Comparison of ENCODE assay signal across 23 mouse cellular contexts in the genomic region with DNA sequence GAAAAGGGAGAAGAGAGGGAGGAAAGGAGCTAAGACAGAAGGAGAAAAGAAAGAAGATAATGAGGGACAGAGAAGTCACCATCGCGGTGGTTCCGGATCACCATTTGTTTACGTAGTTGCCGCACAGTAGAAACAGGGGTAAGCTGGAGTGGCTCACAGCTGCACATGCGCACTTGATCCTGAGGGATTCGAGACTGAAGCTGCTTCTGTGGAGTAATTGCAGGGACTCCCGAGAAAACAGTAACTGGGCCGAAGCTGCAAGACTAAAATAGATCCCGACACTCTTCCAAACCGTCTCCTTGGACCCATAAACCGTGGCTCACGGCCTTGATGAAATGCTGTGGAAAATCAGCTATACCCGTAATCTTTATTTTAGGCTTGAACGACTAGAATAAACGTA. TPM values are rescaled to one million over a fixed set of nuclear protein-coding genes. Genes with fewer than 3 reads are reported as not detected.
DNase-seq lines count a peak whose midpoint lies in the region; ATAC-seq and TF ChIP-seq lines count a peak whose summit lies in the region.
"Had no signal": no experiment of that assay in that cellular context is flagged by ENCODE, and none has a peak within 500 bp of the region (broad histone marks: within the 10 kb centered on the region; RNA-seq: fewer than 3 reads in every experiment).

No protein-coding gene starts in this region.

- TF ChIP-seq CTCF in hindbrain, postnatal 0 days (IDR thresholded peaks at IDR 0.05; ENCODE audit: low read depth): no peak

- no peaks in the 10 kb centered on the region for H3K36me3 ChIP-seq in hindbrain, postnatal 0 days (ENCODE audit: insufficient read depth, low read length)
- no peaks in the 10 kb centered on the region for H3K36me3 ChIP-seq in hindbrain, embryonic 14.5 days (replicated peaks; ENCODE audit: control insufficient read depth, insufficient read depth)
- H3K36me3 ChIP-seq: embryonic facial prominence, embryonic 15.5 days; forebrain, embryonic 15.5 days; heart, embryonic 10.5 days; hindbrain, embryonic 13.5 days had no signal

- H3K27ac ChIP-seq in hindbrain, postnatal 0 days: no peak overlapping the region
- no peak overlapping the region for H3K27ac ChIP-seq in hindbrain, embryonic 14.5 days
- H3K27ac ChIP-seq in brown adipose tissue, adult 24 weeks (replicated peaks; ENCODE audit: low read depth, low read length): peak overlapping the region; percentile 96
- H3K27ac ChIP-seq: embryonic facial prominence, embryonic 15.5 days; forebrain, embryonic 15.5 days; heart, embryonic 10.5 days; hindbrain, embryonic 13.5 days had no signal

- H3K4me3 ChIP-seq in hindbrain, postnatal 0 days (ENCODE audit: low read length): no peak overlapping the region
- no peak overlapping the region for H3K4me3 ChIP-seq in hindbrain, embryonic 14.5 days (replicated peaks; ENCODE audit: low read length)
- 0 out of 2 replicates have a peak overlapping the region, but pooled peaks have one; percentile 25 for H3K4me3 ChIP-seq in brown adipose tissue, adult 24 weeks (ENCODE audit: insufficient read depth, low read depth, low read length)
- H3K4me3 ChIP-seq: embryonic facial prominence, embryonic 15.5 days; forebrain, embryonic 15.5 days; heart, embryonic 10.5 days; hindbrain, embryonic 13.5 days had no signal

- no peak for DNase-seq in frontal cortex, adult 2 months (ENCODE audit: extremely low spot score in 1 of 2, low spot score in 1 of 2)
- DNase-seq in hindbrain, postnatal 0 days (ENCODE audit: low spot score): peak; percentile 15
- DNase-seq in hindbrain, embryonic 14.5 days (ENCODE audit: low spot score): no peak
- DNase-seq in layer of hippocampus, adult 9-11 months: no peak
- DNase-seq: adrenal gland, adult 2 months; cerebellum, adult 11 months; cerebellum, adult 8-10 months; cerebellum, postnatal 14 days; embryo, embryonic 11 days; heart, postnatal 10 days; kidney, adult 2 months had no signal

- WGBS in hindbrain, postnatal 0 days: 91% methylated on average over 16 of the region's 16 CpGs
- 92% methylated on average over 16 of the region's 16 CpGs for WGBS in hindbrain, embryonic 14.5 days

- peak; percentile 76 for ATAC-seq in frontal cortex, adult (ENCODE audit: low TSS enrichment)
- ATAC-seq in hindbrain, postnatal 0 days: no peak
- ATAC-seq in hindbrain, embryonic 14.5 days (ENCODE audit: low FRiP score): no peak
- ATAC-seq in erythroblast, adult 5-6 weeks (replicated peaks; ENCODE audit: low FRiP score, poor library complexity, severe bottlenecking): no peak
- ATAC-seq: forebrain, embryonic 15.5 days; intestine, embryonic 16.5 days; Patski had no signal

- H3K9me3 ChIP-seq in hindbrain, postnatal 0 days (ENCODE audit: low read length): no peaks in the 10 kb centered on the region
- H3K9me3 ChIP-seq in hindbrain, embryonic 14.5 days (ENCODE audit: control insufficient read depth, low read length): no peaks in the 10 kb centered on the region
- H3K9me3 ChIP-seq: embryonic facial prominence, embryonic 15.5 days; forebrain, embryonic 15.5 days; heart, embryonic 10.5 days; hindbrain, embryonic 13.5 days had no signal

- no peaks in the 10 kb centered on the region for H3K27me3 ChIP-seq in hindbrain, postnatal 0 days (ENCODE audit: insufficient read depth, low read length)
- H3K27me3 ChIP-seq in hindbrain, embryonic 14.5 days (ENCODE audit: control insufficient read depth, insufficient read depth, low read length): no peaks in the 10 kb centered on the region
- H3K27me3 ChIP-seq: CH12.LX; embryonic facial prominence, embryonic 15.5 days; forebrain, embryonic 15.5 days; hindbrain, embryonic 13.5 days had no signal

- H3K4me1 ChIP-seq in hindbrain, postnatal 0 days (ENCODE audit: insufficient read depth, low read length): no peaks in the 10 kb centered on the region
- H3K4me1 ChIP-seq in hindbrain, embryonic 14.5 days (replicated peaks; ENCODE audit: control insufficient read depth, insufficient read depth, low read length): no peaks in the 10 kb centered on the region
- peaks cover 19% of the 10 kb centered on the region for H3K4me1 ChIP-seq in brown adipose tissue, adult 24 weeks (ENCODE audit: control insufficient read depth, insufficient read depth, insufficient read length, low read length)
- H3K4me1 ChIP-seq: forebrain, embryonic 15.5 days; heart, embryonic 10.5 days had no signal

- no peak overlapping the region for H3K4me2 ChIP-seq in hindbrain, postnatal 0 days (ENCODE audit: low read depth, low read length)
- H3K4me2 ChIP-seq in hindbrain, embryonic 14.5 days (replicated peaks): no peak overlapping the region
- H3K4me2 ChIP-seq: embryonic facial prominence, embryonic 15.5 days; forebrain, embryonic 15.5 days; hindbrain, embryonic 13.5 days had no signal

- H3K9ac ChIP-seq in hindbrain, postnatal 0 days (replicated peaks; ENCODE audit: low read length): no peak overlapping the region
- H3K9ac ChIP-seq in hindbrain, embryonic 14.5 days: no peak overlapping the region
- H3K9ac ChIP-seq: embryonic facial prominence, embryonic 15.5 days; forebrain, embryonic 15.5 days; hindbrain, embryonic 13.5 days had no signal

RNA-seq across cellular contexts. Expression of gene Itih5, which starts 16.6 kb away (rescaled TPM):
- polyA plus RNA-seq in frontal cortex, adult 2 months (2012; rRNA removed): 12.0 and 14.4 TPM in 2 replicates
- 15.3 and 16.7 TPM in 2 replicates for total RNA-seq in hindbrain, postnatal 0 days (2014; rRNA removed)
- polyA plus RNA-seq in hindbrain, postnatal 0 days (2015; fragmentation: Nextera tagmentation; extraction: Ambion mirVana): 11.2 and 11.6 TPM in 2 replicates
- polyA plus RNA-seq in hindbrain, embryonic 14.5 days (2014; fragmentation: Nextera tagmentation; extraction: Ambion mirVana): 10.4 and 10.9 TPM in 2 replicates
- polyA plus RNA-seq in brown adipose tissue, adult 24 weeks (2012; ENCODE audit: insufficient read depth, insufficient read length, missing spikeins): 48.7 and 77.9 TPM in 2 replicates
- 2.9 and 5.0 TPM in 2 replicates for total RNA-seq in erythroblast, adult 5-6 weeks (2015; ENCODE audit: low replicate concordance)
- 1.9 and 2.2 TPM in 2 replicates for total RNA-seq in erythroblast, adult 5-6 weeks (2017; ENCODE audit: low replicate concordance)
- polyA plus RNA-seq: Patski had no signal

RNA-seq across cellular contexts. Expression of gene Itih2, which starts 38.8 kb away (rescaled TPM):
- polyA plus RNA-seq in frontal cortex, adult 2 months (2012; rRNA removed): 4.9 and 6.9 TPM in 2 replicates
- total RNA-seq in hindbrain, postnatal 0 days (2014; rRNA removed): 8.6 and 9.1 TPM in 2 replicates
- 6.3 and 7.3 TPM in 2 replicates for polyA plus RNA-seq in hindbrain, postnatal 0 days (2015; fragmentation: Nextera tagmentation; extraction: Ambion mirVana)
- polyA plus RNA-seq in hindbrain, embryonic 14.5 days (2014; fragmentation: Nextera tagmentation; extraction: Ambion mirVana): 3.4 and 4.1 TPM in 2 replicates
- polyA plus RNA-seq in brown adipose tissue, adult 24 weeks (2012; ENCODE audit: insufficient read depth, insufficient read length, missing spikeins): 0.44 and 0.58 TPM in 2 replicates
- total RNA-seq in erythroblast, adult 5-6 weeks (2015; ENCODE audit: low replicate concordance): not detected in 2 replicates
- total RNA-seq in erythroblast, adult 5-6 weeks (2017; ENCODE audit: low replicate concordance): not detected in 2 replicates
- total RNA-seq: CH12.LX; common myeloid progenitor, adult 5-6 weeks; hematopoietic stem cell, adult 5-6 weeks had no signal
